Mouse (Mus musculus) left cerebral cortex, postnatal 4 days (tissue): ENCODE data around the gene Adh1. TPM values are rescaled to one million over a fixed set of nuclear protein-coding genes. Genes with fewer than 3 reads are reported as not detected.

ENCODE experiments used
- DNase-seq: peaks from one replicate; pipeline ENCODE4 v3.0.0-alpha.2; 2022
- intact Hi-C: fragments of 180-260 bp; cut with DNase I; formaldehyde crosslinking; loops from one replicate; pipeline ENCODE4 v1.15.1; 2025
- total RNA-seq, 2 experiments: library from RNA; stranded (reverse); gene quantifications; 2 replicates each; pipeline ENCODE4 v1.2.3; 2021

The Adh1 gene
- total RNA-seq, 2 experiments from 2014 or later: 2.0 to 2.3 TPM

DNA sequence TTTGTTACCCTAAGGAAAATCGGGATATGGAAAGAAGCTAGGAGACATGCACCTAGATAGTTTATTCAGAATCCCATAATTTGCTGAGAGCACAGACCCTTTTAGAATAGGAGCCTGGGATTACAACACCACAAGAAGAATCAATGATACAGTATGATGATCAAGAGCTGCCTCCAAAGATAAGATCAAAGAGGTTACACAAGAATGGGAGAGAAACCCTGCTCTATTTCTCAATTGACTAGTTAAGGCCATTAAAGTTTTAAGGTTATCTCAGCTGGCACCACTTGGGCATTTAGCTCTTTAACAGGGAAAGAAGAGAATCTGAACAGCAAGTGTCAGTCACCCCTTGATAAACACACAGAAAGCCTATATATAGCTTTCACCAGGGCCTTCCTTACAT is 74.8 kb downstream of the Adh1 start:
- DNase-seq: no peak
- intact Hi-C loops: no loop called here

DNA sequence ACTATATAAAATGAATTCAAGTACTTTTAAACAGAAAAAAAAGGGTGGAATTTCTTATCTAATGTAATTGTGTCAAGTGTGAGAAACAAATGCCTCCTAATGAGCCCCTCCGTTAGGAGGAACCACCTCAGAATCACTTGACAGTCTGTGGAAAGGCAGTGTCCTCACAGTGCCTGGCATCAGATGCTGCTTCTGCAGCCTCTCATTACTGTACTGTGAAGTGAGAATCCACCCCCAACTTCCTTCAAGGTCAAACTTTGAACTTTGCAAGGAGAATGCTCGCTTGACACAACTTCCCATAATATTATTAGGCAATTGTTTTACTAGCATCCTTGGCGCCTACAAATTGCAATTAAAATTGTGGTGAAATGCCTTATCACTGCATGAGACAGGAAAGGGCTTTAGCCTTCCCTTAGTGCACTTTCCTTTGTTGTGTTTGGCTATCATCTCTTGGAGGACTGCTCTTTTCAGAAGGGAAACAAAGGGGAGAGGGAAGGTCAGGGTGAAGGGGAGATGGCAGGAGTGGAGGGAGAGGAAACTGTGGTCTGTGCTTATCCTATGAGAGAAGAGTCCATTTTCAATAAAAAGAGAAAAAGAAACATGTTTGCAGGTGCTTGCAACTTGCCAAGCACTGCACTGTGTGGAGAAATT is 75.4 kb downstream of the Adh1 start:
- no peak for DNase-seq
- intact Hi-C loops: no loop called here

Other genes starting within 250 kb of the Adh1 start
- 1 to 10 TPM; 2.8 to 3.4 TPM for gene 1110002E22Rik, start 195.9 kb upstream of the Adh1 start, total RNA-seq
- gene Gm5105, start 193.6 kb upstream of the Adh1 start, total RNA-seq: not detected
- 1 to 10 TPM; 4.4 to 5.5 TPM for gene Trmt10a, start 117.5 kb upstream of the Adh1 start, total RNA-seq
- 1 to 10 TPM; 4.4 to 5.0 TPM for gene Mttp, start 116.0 kb upstream of the Adh1 start, total RNA-seq
- gene 4930579F01Rik, start 67.2 kb upstream of the Adh1 start, total RNA-seq: not detected
- gene Adh7, start 43.2 kb upstream of the Adh1 start, total RNA-seq: under 1 TPM in 1 of 2 experiments, not detected in 1; 0.85 TPM
- not detected for gene Adh6a, start 52.3 kb downstream of the Adh1 start, total RNA-seq
- under 1 TPM in 1 of 2 experiments, not detected in 1; 0.26 TPM for gene Adh6b, start 80.8 kb downstream of the Adh1 start, total RNA-seq
- not detected for gene Adh4, start 154.5 kb downstream of the Adh1 start, total RNA-seq
- 100 to 1,000 TPM; 120 to 122 TPM for gene Adh5, start 182.1 kb downstream of the Adh1 start, total RNA-seq
- gene Metap1, start 228.5 kb downstream of the Adh1 start, total RNA-seq: 10 to 100 TPM; 62.7 to 64.6 TPM